In the genomic region with DNA sequence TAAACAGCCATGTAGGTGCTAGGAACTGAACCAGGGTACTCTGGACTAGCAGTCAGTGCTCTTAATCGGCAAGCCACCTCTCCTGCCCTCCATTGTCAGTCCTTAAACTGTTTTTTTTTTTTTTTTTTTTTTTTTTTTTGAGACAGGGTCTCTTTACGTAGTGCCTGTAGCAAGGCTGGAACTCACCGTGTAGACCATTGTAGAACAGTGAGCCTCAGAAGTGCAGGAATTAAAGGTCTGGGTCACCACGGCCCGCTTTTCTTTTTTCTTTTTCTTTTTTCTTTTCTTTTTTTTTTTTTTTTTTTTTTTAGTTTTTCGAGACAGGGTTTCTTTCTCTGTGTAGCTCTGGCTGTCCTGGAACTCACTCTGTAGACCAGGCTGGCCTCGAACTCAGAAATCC, we compare ENCODE assay signal across 1 mouse cellular context. TPM values are rescaled to one million over a fixed set of nuclear protein-coding genes. Genes with fewer than 3 reads are reported as not detected.
"Had no signal": no experiment of that assay in that cellular context is flagged by ENCODE, and none has a peak within 500 bp of the region (broad histone marks: within the 10 kb centered on the region; RNA-seq: fewer than 3 reads in every experiment).

No protein-coding gene starts in this region.

RNA-seq across cellular contexts. Expression of a gene that starts 0.8 kb away (rescaled TPM):
- total RNA-seq: midbrain, postnatal 0 days had no signal
